Comparison of ENCODE assay signal across 12 mouse cellular contexts in genomic region chr7:135076904-135077303, GRCm38 (mm10).
"Had no signal": no experiment of that assay in that cellular context is flagged by ENCODE, and none has a peak within 500 bp of the region (broad histone marks: within the 10 kb centered on the region; RNA-seq: fewer than 3 reads in every experiment).

No protein-coding gene starts in this region.

- H3K9me3 ChIP-seq: intestine, embryonic 15.5 days; limb, embryonic 10.5 days; liver, embryonic 15.5 days; midbrain, embryonic 13.5 days; stomach, embryonic 15.5 days had no signal

- H3K27me3 ChIP-seq: intestine, embryonic 15.5 days; liver, embryonic 15.5 days; midbrain, embryonic 13.5 days; stomach, embryonic 15.5 days had no signal

- H3K4me2 ChIP-seq: intestine, embryonic 15.5 days; liver, embryonic 11.5 days; liver, embryonic 15.5 days; midbrain, embryonic 13.5 days; stomach, embryonic 15.5 days had no signal

- H3K4me3 ChIP-seq: intestine, embryonic 15.5 days; left cerebral cortex, adult 2 months; limb, embryonic 10.5 days; liver, embryonic 15.5 days; midbrain, embryonic 13.5 days; stomach, embryonic 15.5 days had no signal

- H3K36me3 ChIP-seq: intestine, embryonic 15.5 days; liver, embryonic 15.5 days; midbrain, embryonic 13.5 days; stomach, embryonic 15.5 days had no signal

- ATAC-seq: intestine, embryonic 15.5 days; lung, postnatal 0 days; midbrain, embryonic 13.5 days had no signal

- H3K9ac ChIP-seq: intestine, embryonic 15.5 days; liver, embryonic 15.5 days; midbrain, embryonic 13.5 days; stomach, embryonic 15.5 days had no signal

- DNase-seq: lung, adult 2 months; lung, postnatal 36 days; right cerebral cortex, postnatal 14 days; thymus, postnatal 36 days had no signal

- H3K27ac ChIP-seq: intestine, embryonic 15.5 days; left cerebral cortex, adult 2 months; limb, embryonic 10.5 days; liver, embryonic 15.5 days; midbrain, embryonic 13.5 days; stomach, embryonic 15.5 days had no signal

- H3K4me1 ChIP-seq: intestine, embryonic 15.5 days; limb, embryonic 10.5 days; liver, embryonic 15.5 days; midbrain, embryonic 13.5 days; stomach, embryonic 15.5 days had no signal
